Mouse (Mus musculus): ENCODE results near the gene Hist1h2bp. TPM values are rescaled to one million over a fixed set of nuclear protein-coding genes. Genes with fewer than 3 reads are reported as not detected.

Gene Hist1h2bp
- total and polyA plus RNA-seq, 3 experiments, result 0.60 to 510 (median 3.6) TPM

GRCm38 (mm10) chr13:21751417-21751816 is 35.8 kb upstream of the Hist1h2bp start:
- in situ Hi-C loops (cut with MboI; ENCODE audit: low pct_ligation_motif_present, low pct_unique_long_range_greater_than_20kb, low sequenced_read_pairs) (no loop called here), dilution Hi-C loops (cut with MboI; ENCODE audit: extremely low pct_ligation_motif_present, extremely low pct_unique_long_range_greater_than_20kb, low sequenced_read_pairs) (no loop called here)
- no peak for TF ChIP-seq IRF4 (IDR thresholded peaks at IDR 0.05; ENCODE audit: low read depth, low read length)
- no peak for TF ChIP-seq MAX (IDR thresholded peaks at IDR 0.05; ENCODE audit: low read length)
- TF ChIP-seq ETS1 (conservative IDR thresholded peaks at IDR 0.05; ENCODE audit: low read depth, low read length), result no peak
- no peak for TF ChIP-seq MYC (IDR thresholded peaks at IDR 0.05; ENCODE audit: low read depth, low read length)
- no peak for TF ChIP-seq UBTF (IDR thresholded peaks at IDR 0.05; ENCODE audit: low read depth, low read length)
- no peak for TF ChIP-seq MAZ (IDR thresholded peaks at IDR 0.05; ENCODE audit: low read depth, low read length)
- TF ChIP-seq BHLHE40 (IDR thresholded peaks at IDR 0.05; ENCODE audit: low read depth, low read length), result no peak
- no peaks in the 10 kb centered on the region for H3K36me3 ChIP-seq (replicated peaks in 1 of 2; ENCODE audit: control insufficient read depth in 1 of 2, insufficient read depth in 1 of 2, low read length in 1 of 2)
- H3K27me3 ChIP-seq (replicated peaks), result no peaks in the 10 kb centered on the region
- no peak overlapping the region for H3K4me3 ChIP-seq (replicated peaks in 1 of 3; ENCODE audit: low read depth in 2 of 3, low read length in 2 of 3, poor library complexity in 1 of 3)
- peak overlapping the region; percentile 85; the same call in 1 of the 2 replicates for H3K27ac ChIP-seq (ENCODE audit: insufficient read depth, low read depth)
- H3K79me2 ChIP-seq (replicated peaks; ENCODE audit: control insufficient read depth, extremely low read depth, insufficient read depth, poor library complexity, severe bottlenecking), result no peaks in the 10 kb centered on the region
- 0 out of 2 replicates have a peak overlapping the region, but pooled peaks have one; percentile 82 for H3K4me2 ChIP-seq (ENCODE audit: insufficient read depth, low read depth, poor library complexity, severe bottlenecking)
- no peaks in the 10 kb centered on the region for H3K9me3 ChIP-seq (replicated peaks; ENCODE audit: low read length)
- H3K9ac ChIP-seq (ENCODE audit: insufficient read depth, low read depth), result peak overlapping the region; percentile 92
- peak; percentile 33 for DNase-seq (ENCODE audit: extremely low read depth)
- peaks cover 0 to 26% of the 10 kb centered on the region in 2 experiments; a peak in 2 of 4 replicates for H3K4me1 ChIP-seq (ENCODE audit: control insufficient read depth in 1 of 2, insufficient read depth in 2 of 2)

DNA sequence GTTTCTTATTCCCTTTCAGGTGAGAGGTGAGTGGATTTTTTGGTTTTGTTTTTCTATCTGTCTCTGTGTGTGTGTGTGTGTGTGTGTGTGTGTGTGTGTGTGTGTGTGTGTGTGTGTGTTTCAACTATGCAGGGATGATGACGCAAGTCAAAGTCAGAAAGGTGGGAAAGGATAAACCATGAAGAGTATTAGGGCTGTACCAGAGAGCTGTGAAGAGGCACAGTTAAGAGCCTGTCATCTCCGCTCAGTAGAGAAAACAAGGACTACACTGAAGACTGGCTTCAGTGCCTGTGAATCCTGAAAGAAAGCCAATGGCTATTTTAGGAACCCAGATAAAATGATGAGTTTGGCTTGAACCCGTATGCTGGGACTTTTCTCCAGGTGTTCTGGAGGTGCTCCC is 35.4 kb upstream of the Hist1h2bp start:
- peak; percentile 57 for DNase-seq (ENCODE audit: extremely low read depth)
- no peak for TF ChIP-seq CHD2 (IDR thresholded peaks at IDR 0.05; ENCODE audit: low read length)
- peak; percentile 42; the same call in 1 of the 2 replicates for TF ChIP-seq MEF2A (IDR thresholded peaks at IDR 0.05; ENCODE audit: borderline replicate concordance, low read depth, low read length)
- dilution Hi-C loops (cut with MboI; ENCODE audit: extremely low pct_ligation_motif_present, extremely low pct_unique_long_range_greater_than_20kb, low sequenced_read_pairs), result no loop called here

GRCm38 (mm10) chr13:21752356-21752755 is 34.9 kb upstream of the Hist1h2bp start:
- H3K9me3 ChIP-seq (replicated peaks; ENCODE audit: low read length), result no peaks in the 10 kb centered on the region
- no peaks in the 10 kb centered on the region for H3K79me2 ChIP-seq (replicated peaks; ENCODE audit: control insufficient read depth, extremely low read depth, insufficient read depth, poor library complexity, severe bottlenecking)
- dilution Hi-C loops (cut with MboI; ENCODE audit: extremely low pct_ligation_motif_present, extremely low pct_unique_long_range_greater_than_20kb, low sequenced_read_pairs) (no loop called here), in situ Hi-C loops (cut with MboI; ENCODE audit: low pct_ligation_motif_present, low pct_unique_long_range_greater_than_20kb, low sequenced_read_pairs) (no loop called here)
- TF ChIP-seq NRF1 (IDR thresholded peaks at IDR 0.05; ENCODE audit: low read depth, low read length) (no peak), TBP (conservative IDR thresholded peaks at IDR 0.05; ENCODE audit: low read depth, low read length) (0 out of 2 replicates have a peak, but pooled peaks have one; percentile 11)
- H3K4me3 ChIP-seq (replicated peaks in 1 of 3; ENCODE audit: low read depth in 2 of 3, low read length in 2 of 3, poor library complexity in 1 of 3), result peak overlapping the region in 1 of 3 experiments; percentile 3
- no peaks in the 10 kb centered on the region for H3K27me3 ChIP-seq (replicated peaks)
- no peaks in the 10 kb centered on the region for H3K36me3 ChIP-seq (replicated peaks in 1 of 2; ENCODE audit: control insufficient read depth in 1 of 2, insufficient read depth in 1 of 2, low read length in 1 of 2)
- DNase-seq (ENCODE audit: extremely low read depth), result peak; percentile 51
- H3K27ac ChIP-seq (ENCODE audit: insufficient read depth, low read depth), result peak overlapping the region; percentile 85
- peaks cover 0 to 26% of the 10 kb centered on the region in 2 experiments; a peak in 2 of 4 replicates for H3K4me1 ChIP-seq (ENCODE audit: control insufficient read depth in 1 of 2, insufficient read depth in 2 of 2)
- peak overlapping the region; percentile 92 for H3K9ac ChIP-seq (ENCODE audit: insufficient read depth, low read depth)
- H3K4me2 ChIP-seq (ENCODE audit: insufficient read depth, low read depth, poor library complexity, severe bottlenecking), result peak overlapping the region; percentile 82; the same call in 1 of the 2 replicates

More for the DNA sequence above, 35.4 kb upstream of the Hist1h2bp start:
- H3K4me1 ChIP-seq (ENCODE audit: control insufficient read depth in 1 of 2, insufficient read depth in 2 of 2), result peaks cover 0 to 26% of the 10 kb centered on the region in 2 experiments; a peak in 2 of 4 replicates
- H3K27ac ChIP-seq (ENCODE audit: insufficient read depth, low read depth), result peak overlapping the region; percentile 85
- in situ Hi-C loops (cut with MboI; ENCODE audit: low pct_ligation_motif_present, low pct_unique_long_range_greater_than_20kb, low sequenced_read_pairs), result no loop called here
- no peaks in the 10 kb centered on the region for H3K27me3 ChIP-seq (replicated peaks)
- H3K9me3 ChIP-seq (replicated peaks; ENCODE audit: low read length), result no peaks in the 10 kb centered on the region
- H3K9ac ChIP-seq (ENCODE audit: insufficient read depth, low read depth), result peak overlapping the region; percentile 92
- H3K36me3 ChIP-seq (replicated peaks in 1 of 2; ENCODE audit: control insufficient read depth in 1 of 2, insufficient read depth in 1 of 2, low read length in 1 of 2), result no peaks in the 10 kb centered on the region
- H3K4me2 ChIP-seq (ENCODE audit: insufficient read depth, low read depth, poor library complexity, severe bottlenecking), result peak overlapping the region; percentile 82; the same call in 1 of the 2 replicates
- no peak overlapping the region for H3K4me3 ChIP-seq (replicated peaks in 1 of 3; ENCODE audit: low read depth in 2 of 3, low read length in 2 of 3, poor library complexity in 1 of 3)
- H3K79me2 ChIP-seq (replicated peaks; ENCODE audit: control insufficient read depth, extremely low read depth, insufficient read depth, poor library complexity, severe bottlenecking), result no peaks in the 10 kb centered on the region

Data from CH12.LX (cell line).